Mouse (Mus musculus): Measurements from ENCODE around the gene Agbl4. TPM values are rescaled to one million over a fixed set of nuclear protein-coding genes. Genes with fewer than 3 reads are reported as not detected.

The Agbl4 gene
- polyA plus RNA-seq, 1 experiment from 2014 or later = 0.27 TPM

- Histone ChIP-seq H3K27me3 (no peaks in the 10 kb centered on the region), H3K9me3 (no peaks in the 10 kb centered on the region), H3K36me3 (no peaks in the 10 kb centered on the region), H3K4me3 (no peak overlapping the region), H3K4me2 (replicated peaks) (no peak overlapping the region), H3K27ac (no peak overlapping the region), H3K4me1 (no peaks in the 10 kb centered on the region), H3K9ac (no peak overlapping the region)
- no peak for ATAC-seq (ENCODE audit: low FRiP score, low read depth)
- WGBS = 83% methylated on average over 2 of the region's 2 CpGs
Measured at GRCm38 (mm10) chr4:111001641-111002040, 604.2 kb downstream of the Agbl4 start.

GRCm38 (mm10) chr4:111004719-111005479, 607.4 kb downstream of the Agbl4 start:
- Histone ChIP-seq H3K4me3 (no peak overlapping the region), H3K9me3 (no peaks in the 10 kb centered on the region), H3K9ac (no peak overlapping the region), H3K36me3 (no peaks in the 10 kb centered on the region), H3K27ac (no peak overlapping the region), H3K4me1 (no peaks in the 10 kb centered on the region), H3K4me2 (replicated peaks) (no peak overlapping the region), H3K27me3 (no peaks in the 10 kb centered on the region)
- ATAC-seq (ENCODE audit: low FRiP score, low read depth) = no peak
- WGBS = 80% methylated on average over 1 of the region's 1 CpGs

GRCm38 (mm10) chr4:111019376-111019775, 621.9 kb downstream of the Agbl4 start:
- Histone ChIP-seq H3K36me3 (no peaks in the 10 kb centered on the region), H3K27ac (no peak overlapping the region), H3K4me1 (no peaks in the 10 kb centered on the region), H3K9me3 (no peaks in the 10 kb centered on the region), H3K9ac (no peak overlapping the region), H3K4me2 (replicated peaks) (no peak overlapping the region), H3K27me3 (no peaks in the 10 kb centered on the region), H3K4me3 (no peak overlapping the region)
- 89% methylated on average over 4 of the region's 4 CpGs for WGBS
- no peak for ATAC-seq (ENCODE audit: low FRiP score, low read depth)

GRCm38 (mm10) chr4:111067330-111067729, 669.9 kb downstream of the Agbl4 start:
- no peak overlapping the region for H3K27ac ChIP-seq
- no peak overlapping the region for H3K4me3 ChIP-seq
- no peak overlapping the region for H3K4me2 ChIP-seq (replicated peaks)
- H3K27me3 ChIP-seq = no peaks in the 10 kb centered on the region
- no peak for ATAC-seq (ENCODE audit: low FRiP score, low read depth)
- no peak overlapping the region for H3K9ac ChIP-seq
- 90% methylated on average over 3 of the region's 3 CpGs for WGBS
- no peaks in the 10 kb centered on the region for H3K36me3 ChIP-seq
- H3K9me3 ChIP-seq = no peaks in the 10 kb centered on the region
- H3K4me1 ChIP-seq = no peaks in the 10 kb centered on the region

GRCm38 (mm10) chr4:111073738-111074497, 676.5 kb downstream of the Agbl4 start:
- H3K9me3 ChIP-seq = no peaks in the 10 kb centered on the region
- no peaks in the 10 kb centered on the region for H3K4me1 ChIP-seq
- H3K4me2 ChIP-seq (replicated peaks) = no peak overlapping the region
- H3K27me3 ChIP-seq = no peaks in the 10 kb centered on the region
- no peak overlapping the region for H3K4me3 ChIP-seq
- 36% methylated on average over 6 of the region's 7 CpGs for WGBS
- ATAC-seq (ENCODE audit: low FRiP score, low read depth) = peak; percentile 42; the same call in 1 of the 2 replicates
- no peak overlapping the region for H3K27ac ChIP-seq
- H3K36me3 ChIP-seq = no peaks in the 10 kb centered on the region
- no peak overlapping the region for H3K9ac ChIP-seq

- Histone ChIP-seq H3K36me3 (no peaks in the 10 kb centered on the region), H3K27me3 (no peaks in the 10 kb centered on the region), H3K4me3 (no peak overlapping the region), H3K4me1 (no peaks in the 10 kb centered on the region), H3K9me3 (no peaks in the 10 kb centered on the region), H3K27ac (no peak overlapping the region), H3K4me2 (replicated peaks) (no peak overlapping the region), H3K9ac (no peak overlapping the region)
- 80% methylated on average over 6 of the region's 6 CpGs for WGBS
- ATAC-seq (ENCODE audit: low FRiP score, low read depth) = no peak; the same call in 1 of the 2 replicates
Measured at GRCm38 (mm10) chr4:111074701-111075154, 677.3 kb downstream of the Agbl4 start.

- no peak overlapping the region for H3K27ac ChIP-seq
- H3K4me2 ChIP-seq (replicated peaks) = no peak overlapping the region
- H3K9ac ChIP-seq = no peak overlapping the region
- H3K36me3 ChIP-seq = no peaks in the 10 kb centered on the region
- H3K4me1 ChIP-seq = no peaks in the 10 kb centered on the region
- H3K4me3 ChIP-seq = no peak overlapping the region
- ATAC-seq (ENCODE audit: low FRiP score, low read depth) = no peak
- H3K9me3 ChIP-seq = no peaks in the 10 kb centered on the region
- H3K27me3 ChIP-seq = no peaks in the 10 kb centered on the region
- 87% methylated on average over 3 of the region's 3 CpGs for WGBS
Measured at GRCm38 (mm10) chr4:111077810-111078209, 680.3 kb downstream of the Agbl4 start.

- Histone ChIP-seq H3K4me1 (no peaks in the 10 kb centered on the region), H3K36me3 (no peaks in the 10 kb centered on the region), H3K27me3 (no peaks in the 10 kb centered on the region), H3K4me3 (no peak overlapping the region), H3K4me2 (replicated peaks) (no peak overlapping the region), H3K9ac (no peak overlapping the region), H3K27ac (no peak overlapping the region), H3K9me3 (no peaks in the 10 kb centered on the region)
- WGBS = 94% methylated on average over 1 of the region's 1 CpGs
- ATAC-seq (ENCODE audit: low FRiP score, low read depth) = no peak
Measured at GRCm38 (mm10) chr4:111085330-111085729, 687.9 kb downstream of the Agbl4 start.

GRCm38 (mm10) chr4:111136217-111137147, 739.0 kb downstream of the Agbl4 start:
- ATAC-seq (ENCODE audit: low FRiP score, low read depth) = no peak
- H3K36me3 ChIP-seq = no peaks in the 10 kb centered on the region
- H3K27ac ChIP-seq = no peak overlapping the region
- H3K4me2 ChIP-seq (replicated peaks) = no peak overlapping the region
- WGBS = 50% methylated on average over 3 of the region's 3 CpGs
- H3K4me1 ChIP-seq = no peaks in the 10 kb centered on the region
- no peak overlapping the region for H3K4me3 ChIP-seq
- H3K27me3 ChIP-seq = no peaks in the 10 kb centered on the region
- no peaks in the 10 kb centered on the region for H3K9me3 ChIP-seq
- H3K9ac ChIP-seq = no peak overlapping the region

- no peak for ATAC-seq (ENCODE audit: low FRiP score, low read depth)
- no peak overlapping the region for H3K27ac ChIP-seq
- H3K27me3 ChIP-seq = no peaks in the 10 kb centered on the region
- 81% methylated on average over 1 of the region's 1 CpGs for WGBS
- H3K4me3 ChIP-seq = no peak overlapping the region
- no peaks in the 10 kb centered on the region for H3K36me3 ChIP-seq
- no peaks in the 10 kb centered on the region for H3K9me3 ChIP-seq
- no peaks in the 10 kb centered on the region for H3K4me1 ChIP-seq
- no peak overlapping the region for H3K4me2 ChIP-seq (replicated peaks)
- H3K9ac ChIP-seq = no peak overlapping the region
Measured at GRCm38 (mm10) chr4:111147748-111148147, 750.3 kb downstream of the Agbl4 start.

GRCm38 (mm10) chr4:111155859-111156258, 758.4 kb downstream of the Agbl4 start:
- Histone ChIP-seq H3K9me3 (no peaks in the 10 kb centered on the region), H3K4me3 (no peak overlapping the region), H3K4me2 (replicated peaks) (no peak overlapping the region), H3K27me3 (no peaks in the 10 kb centered on the region), H3K4me1 (no peaks in the 10 kb centered on the region), H3K27ac (no peak overlapping the region), H3K36me3 (no peaks in the 10 kb centered on the region), H3K9ac (no peak overlapping the region)
- ATAC-seq (ENCODE audit: low FRiP score, low read depth) = no peak
- WGBS = 61% methylated on average over 1 of the region's 1 CpGs

- H3K27me3 ChIP-seq = no peaks in the 10 kb centered on the region
- no peak overlapping the region for H3K4me3 ChIP-seq
- H3K27ac ChIP-seq = no peak overlapping the region
- H3K9ac ChIP-seq = no peak overlapping the region
- WGBS = 78% methylated on average over 2 of the region's 2 CpGs
- no peaks in the 10 kb centered on the region for H3K4me1 ChIP-seq
- no peaks in the 10 kb centered on the region for H3K9me3 ChIP-seq
- no peak for ATAC-seq (ENCODE audit: low FRiP score, low read depth)
- no peaks in the 10 kb centered on the region for H3K36me3 ChIP-seq
- no peak overlapping the region for H3K4me2 ChIP-seq (replicated peaks)
Measured at GRCm38 (mm10) chr4:111181478-111181877, 784.0 kb downstream of the Agbl4 start.

Data from limb, embryonic 13.5 days (tissue).